Mouse (Mus musculus): ENCODE data around the gene Grm1.

- TF ChIP-seq MAX (IDR thresholded peaks at IDR 0.05) (no peak), CTCF (IDR thresholded peaks at IDR 0.05; ENCODE audit: control insufficient read depth, insufficient read depth, insufficient read length) (no peak), MYOG (IDR thresholded peaks at IDR 0.05; ENCODE audit: control insufficient read depth, extremely low read depth, insufficient read length) (no peak), CEBPB (IDR thresholded peaks at IDR 0.05; ENCODE audit: low read depth) (no peak), MYOD1 (IDR thresholded peaks at IDR 0.05; ENCODE audit: control insufficient read depth, insufficient read length, low read depth) (no peak), USF1 (IDR thresholded peaks at IDR 0.05; ENCODE audit: low read depth) (no peak), FOSL1 (IDR thresholded peaks at IDR 0.05; ENCODE audit: insufficient read depth, low read length, poor library complexity, severe bottlenecking) (no peak)
These were observed 237.0 kb downstream of the Grm1 start for GRCm38 (mm10) chr10:10845059-10845685.
